27 mouse cellular contexts compared by ENCODE assay signal in genomic region chr19:7078271-7078670, GRCm38 (mm10). TPM values are rescaled to one million over a fixed set of nuclear protein-coding genes. Genes with fewer than 3 reads are reported as not detected.
"Had no signal": no experiment of that assay in that cellular context is flagged by ENCODE, and none has a peak within 500 bp of the region (broad histone marks: within the 10 kb centered on the region; RNA-seq: fewer than 3 reads in every experiment).

No protein-coding gene starts in this region.

- DNase-seq: cerebellum, adult 8-10 months; cerebellum, adult 9-10 months; cerebellum, adult 9-11 months; cerebellum, postnatal 14 days; cerebellum, postnatal 25 days; cerebellum, postnatal 36 days; embryo, embryonic 11 days; forebrain, postnatal 0 days; gastrocnemius, adult 2 months; gastrocnemius, postnatal 10 days; gastrocnemius, postnatal 25 days; gastrocnemius, postnatal 36 days; heart, adult 18-20 months; heart, adult 2 months had no signal

- H3K4me3 ChIP-seq: embryonic facial prominence, embryonic 12.5 days; embryonic facial prominence, embryonic 15.5 days; erythroblast, embryonic 14.5 days; forebrain, embryonic 10.5 days; forebrain, embryonic 12.5 days; forebrain, embryonic 13.5 days; forebrain, embryonic 15.5 days; gastrocnemius, adult 2 months; heart, adult 2 months; heart, embryonic 10.5 days had no signal

- H3K27me3 ChIP-seq: embryonic facial prominence, embryonic 12.5 days; embryonic facial prominence, embryonic 15.5 days; forebrain, embryonic 15.5 days had no signal

- H3K36me3 ChIP-seq: embryonic facial prominence, embryonic 12.5 days; embryonic facial prominence, embryonic 15.5 days; forebrain, embryonic 10.5 days; forebrain, embryonic 12.5 days; forebrain, embryonic 15.5 days; heart, embryonic 10.5 days had no signal

- H3K9ac ChIP-seq: embryonic facial prominence, embryonic 12.5 days; embryonic facial prominence, embryonic 15.5 days; forebrain, embryonic 13.5 days; forebrain, embryonic 15.5 days; forebrain, postnatal 0 days had no signal

- H3K27ac ChIP-seq: embryonic facial prominence, embryonic 12.5 days; embryonic facial prominence, embryonic 15.5 days; forebrain, embryonic 12.5 days; forebrain, embryonic 13.5 days; forebrain, embryonic 15.5 days; heart, adult 2 months had no signal

- H3K9me3 ChIP-seq: embryonic facial prominence, embryonic 12.5 days; embryonic facial prominence, embryonic 15.5 days; forebrain, embryonic 10.5 days; forebrain, embryonic 12.5 days; forebrain, embryonic 13.5 days; forebrain, embryonic 15.5 days; heart, embryonic 10.5 days had no signal

- ATAC-seq: forebrain, embryonic 13.5 days; forebrain, embryonic 14.5 days; forebrain, embryonic 15.5 days; forebrain, embryonic 16.5 days; forebrain, postnatal 0 days had no signal

- H3K4me2 ChIP-seq: embryonic facial prominence, embryonic 12.5 days; embryonic facial prominence, embryonic 15.5 days; forebrain, embryonic 12.5 days; forebrain, embryonic 13.5 days; forebrain, embryonic 15.5 days; heart, embryonic 11.5 days had no signal

RNA-seq across cellular contexts. Expression of gene Flrt1, which starts 27.3 kb away (rescaled TPM):
- total RNA-seq: common myeloid progenitor, adult 5-6 weeks; granulocyte monocyte progenitor cell, adult 5-6 weeks had no signal
- polyA plus RNA-seq: erythroblast, embryonic 14.5 days had no signal
